Mouse (Mus musculus) left cerebral cortex, postnatal 4 days (tissue): Measurements from ENCODE around the gene Prkrip1. TPM values are rescaled to one million over a fixed set of nuclear protein-coding genes. Genes with fewer than 3 reads are reported as not detected.
A peak's percentile ranks its signal among the peaks of the same experiment; 100 is the strongest.
"Not testable (repeated sequence)": the region's sequence is repeated elsewhere in the genome, so short reads cannot be mapped to it uniquely, and the experiment has no call there.

ENCODE experiments used
- DNase-seq: peaks from one replicate; pipeline ENCODE4 v3.0.0-alpha.2; 2022
- intact Hi-C: fragments of 180-260 bp; cut with DNase I; formaldehyde crosslinking; loops from one replicate; pipeline ENCODE4 v1.15.1; 2025
- total RNA-seq, 2 experiments: library from RNA; stranded (reverse); gene quantifications; 2 replicates each; pipeline ENCODE4 v1.2.3; 2021

The Prkrip1 gene
- total RNA-seq, 2 experiments from 2014 or later = 40.3 to 42.6 TPM

- no peak for DNase-seq
- intact Hi-C loops = no loop called here
Measured at GRCm38 (mm10) chr5:136167296-136167695, 31.5 kb downstream of the Prkrip1 start.

GRCm38 (mm10) chr5:136165246-136165645, 33.5 kb downstream of the Prkrip1 start:
- DNase-seq = peak; percentile 55
- intact Hi-C loops = no loop called here

GRCm38 (mm10) chr5:136163807-136164474, 34.8 kb downstream of the Prkrip1 start:
- intact Hi-C loops = no loop called here
- peak; percentile 79 for DNase-seq

- intact Hi-C loops = not testable (repeated sequence)
Measured at GRCm38 (mm10) chr5:136160084-136160483, 38.7 kb downstream of the Prkrip1 start.

GRCm38 (mm10) chr5:136155399-136155798, 43.4 kb downstream of the Prkrip1 start:
- no peak for DNase-seq
- intact Hi-C loops = no loop called here

More at GRCm38 (mm10) chr5:136160084-136160483, 38.7 kb downstream of the Prkrip1 start:
- peak; percentile 47 for DNase-seq

- DNase-seq = peak; percentile 49
- intact Hi-C loops = no loop called here
Measured at GRCm38 (mm10) chr5:136152365-136152764, 46.4 kb downstream of the Prkrip1 start.

- intact Hi-C loops = not testable (repeated sequence)
- DNase-seq = peak; percentile 25
Measured at GRCm38 (mm10) chr5:136149134-136149576, 49.6 kb downstream of the Prkrip1 start.

- intact Hi-C loops = no loop called here
- DNase-seq = no peak
Measured at GRCm38 (mm10) chr5:136147704-136148103, 51.1 kb downstream of the Prkrip1 start.

GRCm38 (mm10) chr5:136146936-136147335, 51.8 kb downstream of the Prkrip1 start:
- no peak for DNase-seq
- intact Hi-C loops = no loop called here

GRCm38 (mm10) chr5:136144606-136145430, 53.9 kb downstream of the Prkrip1 start:
- intact Hi-C loops = no loop called here
- DNase-seq = peak; percentile 74

GRCm38 (mm10) chr5:136143161-136143755, 55.5 kb downstream of the Prkrip1 start:
- intact Hi-C loops = no loop called here
- DNase-seq = no peak

- intact Hi-C loops = no loop called here
- no peak for DNase-seq
Measured at GRCm38 (mm10) chr5:136142746-136143145, 56.0 kb downstream of the Prkrip1 start.

- intact Hi-C loops = no loop called here
- DNase-seq = peak; percentile 77
Measured at GRCm38 (mm10) chr5:136140057-136140482, 58.7 kb downstream of the Prkrip1 start.

GRCm38 (mm10) chr5:136139393-136139792, 59.4 kb downstream of the Prkrip1 start:
- DNase-seq = no peak
- intact Hi-C loops = loop anchor here (5.0 kb wide), 1 partner anchor 33 kb away; the partner anchor contains the start of gene Orai2

GRCm38 (mm10) chr5:136137658-136138274, 61.0 kb downstream of the Prkrip1 start:
- intact Hi-C loops = loop anchor here (5.0 kb wide), 1 partner anchor 35 kb away; the partner anchor contains the start of gene Orai2

GRCm38 (mm10) chr5:136136292-136136990, 62.3 kb downstream of the Prkrip1 start:
- intact Hi-C loops = loop anchor here (5.0 kb wide), 1 partner anchor 36 kb away; the partner anchor contains the start of gene Orai2
- DNase-seq = no peak

More at GRCm38 (mm10) chr5:136137658-136138274, 61.0 kb downstream of the Prkrip1 start:
- peak; percentile 62 for DNase-seq

- peak; percentile 97 for DNase-seq
Measured at GRCm38 (mm10) chr5:136135571-136136291, 63.0 kb downstream of the Prkrip1 start, which contains the start of the genes Lrwd1 and Alkbh4. TSS of gene Lrwd1 (minus strand) at chr5:136136074. TSS of gene Alkbh4 (plus strand) at chr5:136136146.

More at GRCm38 (mm10) chr5:136135571-136136291, 63.0 kb downstream of the Prkrip1 start, which contains the start of the genes Lrwd1 and Alkbh4:
- intact Hi-C loops = loop anchor here (5.0 kb wide), 1 partner anchor 37 kb away; the partner anchor contains the start of gene Orai2
